Mouse (Mus musculus) ovary, postnatal 10 days (tissue): ENCODE data around the gene Gm20747.
"Not testable (repeated sequence)": the region's sequence is repeated elsewhere in the genome, so short reads cannot be mapped to it uniquely, and the experiment has no call there.

ENCODE experiments used
- DNase-seq: peaks from one replicate; pipeline ENCODE4 v3.0.0; 2022; ENCODE audit warnings: low spot score

Gm20747 gene

DNA sequence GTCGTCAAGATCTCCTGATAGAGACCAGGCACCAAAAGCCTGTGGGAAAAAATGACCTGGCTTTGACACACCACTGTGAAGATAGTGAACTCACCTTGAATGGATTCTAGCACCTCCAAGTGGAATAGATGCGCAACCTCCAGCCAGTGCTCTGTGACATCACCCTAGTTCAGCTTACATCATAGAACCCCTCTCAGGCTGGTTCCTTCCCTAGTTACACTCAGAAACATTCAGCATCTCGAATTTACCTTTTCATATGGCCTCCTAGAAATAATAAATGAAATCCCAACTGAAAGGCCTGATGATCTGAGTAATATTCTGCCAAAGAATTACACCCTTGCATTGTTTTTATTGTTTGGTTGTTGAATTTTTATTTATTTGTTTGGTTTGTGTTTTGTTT lies at the start of gene Gm20747:
TSS of gene Gm20747 (minus strand) at position 101 of the 400 bp plus-strand sequence.
- DNase-seq, result not testable (repeated sequence)
